Comparison of ENCODE assay signal across 10 mouse cellular contexts in the genomic region with DNA sequence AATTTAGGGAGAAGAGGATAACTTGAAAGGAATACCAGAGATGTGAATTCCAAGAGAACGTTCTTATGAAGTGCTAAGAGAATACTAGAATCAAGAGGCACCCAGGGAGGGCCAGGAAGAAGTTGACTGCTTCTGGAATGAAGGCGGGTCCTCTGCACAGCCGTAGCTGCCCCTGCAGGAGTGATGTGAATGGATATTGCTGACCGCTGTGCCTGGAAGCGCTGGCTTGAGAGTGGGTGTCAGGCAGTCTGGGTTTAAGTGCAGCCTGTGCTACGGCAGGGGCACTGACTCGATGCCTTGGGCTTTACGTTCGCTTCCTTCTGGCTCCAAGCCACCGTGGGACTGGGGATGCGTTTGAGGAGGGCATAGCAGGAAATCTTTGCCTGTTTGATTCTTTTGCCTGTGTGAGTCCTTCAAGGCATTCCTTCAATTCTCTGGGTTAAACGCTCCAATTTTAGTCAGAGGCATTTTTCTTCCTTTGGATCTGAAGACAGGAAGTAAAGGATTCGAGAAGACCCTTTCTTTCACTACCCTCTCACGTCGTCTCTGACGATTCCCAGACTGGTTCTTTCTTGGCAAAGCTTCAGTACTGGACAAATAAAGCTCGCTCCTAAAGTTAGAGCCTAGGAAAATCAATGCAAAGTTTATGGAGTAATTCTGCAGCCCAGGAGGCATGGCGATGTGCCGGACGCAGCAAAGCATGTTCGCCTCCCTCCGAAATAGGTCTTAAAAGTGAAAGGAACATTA.
DNase-seq lines count a peak whose midpoint lies in the region; ATAC-seq and TF ChIP-seq lines count a peak whose summit lies in the region.
"Had no signal": no experiment of that assay in that cellular context is flagged by ENCODE, and none has a peak within 500 bp of the region (broad histone marks: within the 10 kb centered on the region; RNA-seq: fewer than 3 reads in every experiment).

No protein-coding gene starts in this region.

- peak overlapping the region; percentile 16; the same call in 1 of the 2 replicates for H3K4me2 ChIP-seq in forebrain, embryonic 14.5 days (ENCODE audit: low read length)
- no peak overlapping the region for H3K4me2 ChIP-seq in forebrain, embryonic 13.5 days
- H3K4me2 ChIP-seq in neural tube, embryonic 11.5 days (ENCODE audit: low read depth) = no peak overlapping the region
- H3K4me2 ChIP-seq in limb, embryonic 11.5 days (ENCODE audit: low read depth, severe bottlenecking) = peak overlapping the region; percentile 24; the same call in 1 of the 2 replicates
- H3K4me2 ChIP-seq in stomach, postnatal 0 days (replicated peaks; ENCODE audit: low read depth) = peak overlapping the region; percentile 57
- H3K4me2 ChIP-seq: liver, embryonic 13.5 days had no signal

- TF ChIP-seq CTCF in stomach, postnatal 0 days (IDR thresholded peaks at IDR 0.05; ENCODE audit: low read depth) = no peak

- no peaks in the 10 kb centered on the region for H3K27me3 ChIP-seq in forebrain, embryonic 14.5 days (replicated peaks; ENCODE audit: control insufficient read depth, insufficient read depth, low read length)
- H3K27me3 ChIP-seq in forebrain, embryonic 13.5 days = no peaks in the 10 kb centered on the region
- H3K27me3 ChIP-seq in neural tube, embryonic 11.5 days (ENCODE audit: control insufficient read depth, insufficient read depth, low read length) = no peaks in the 10 kb centered on the region
- no peaks in the 10 kb centered on the region for H3K27me3 ChIP-seq in limb, embryonic 11.5 days (ENCODE audit: control insufficient read depth, insufficient read depth, low read length)
- no peaks in the 10 kb centered on the region for H3K27me3 ChIP-seq in stomach, postnatal 0 days (ENCODE audit: control insufficient read depth, insufficient read depth, low read length)
- H3K27me3 ChIP-seq: liver, embryonic 13.5 days had no signal

- 53% methylated on average over 22 of the region's 22 CpGs for WGBS in forebrain, embryonic 14.5 days
- 58% methylated on average over 22 of the region's 22 CpGs for WGBS in forebrain, embryonic 13.5 days
- 52% methylated on average over 22 of the region's 22 CpGs for WGBS in neural tube, embryonic 11.5 days
- 41% methylated on average over 22 of the region's 22 CpGs for whole genome bisulfite sequencing in limb, embryonic 11.5 days
- 27% methylated on average over 22 of the region's 22 CpGs for WGBS in stomach, postnatal 0 days

- no peak for TF ChIP-seq EP300 in stomach, postnatal 0 days (optimal IDR thresholded peaks at IDR 0.05)

- H3K9ac ChIP-seq in forebrain, embryonic 14.5 days (ENCODE audit: low read length) = peak overlapping the region; percentile 32; the same call in 1 of the 2 replicates
- no peak overlapping the region for H3K9ac ChIP-seq in forebrain, embryonic 13.5 days
- H3K9ac ChIP-seq in neural tube, embryonic 11.5 days (ENCODE audit: low read length) = peak overlapping the region; percentile 27; the same call in 1 of the 2 replicates
- H3K9ac ChIP-seq in limb, embryonic 11.5 days (ENCODE audit: low read length) = 0 out of 2 replicates have a peak overlapping the region, but pooled peaks have one; percentile 19
- H3K9ac ChIP-seq in stomach, postnatal 0 days (ENCODE audit: low read length) = peak overlapping the region; percentile 38
- H3K9ac ChIP-seq: liver, embryonic 13.5 days had no signal

- peak; percentile 19 for DNase-seq in forebrain, embryonic 14.5 days (ENCODE audit: low spot score)
- no peak for DNase-seq in neural tube, embryonic 11.5 days (ENCODE audit: low spot score)
- DNase-seq in neural tube, embryonic 10.5 days (ENCODE audit: extremely low spot score, low spot score) = no peak
- no peak for DNase-seq in limb, embryonic 11.5 days (ENCODE audit: low spot score)
- no peak for DNase-seq in stomach, postnatal 0 days (ENCODE audit: low spot score)
- DNase-seq in layer of hippocampus, adult 11-12 months (ENCODE audit: low spot score) = no peak
- no peak for DNase-seq in c-Kit-positive CD71-positive TER-119-positive erythroid progenitor cells, embryonic 14.5 days (ENCODE audit: low spot score)
- DNase-seq: adrenal gland, adult 8-10 months; liver, embryonic 13.5 days had no signal

- no peaks in the 10 kb centered on the region; the same call in 1 of the 2 replicates for H3K4me1 ChIP-seq in forebrain, embryonic 14.5 days (ENCODE audit: control insufficient read depth, insufficient read depth, low read length)
- H3K4me1 ChIP-seq in forebrain, embryonic 13.5 days = peaks cover 5% of the 10 kb centered on the region; the same call in 1 of the 2 replicates
- H3K4me1 ChIP-seq in neural tube, embryonic 11.5 days (ENCODE audit: control insufficient read depth, insufficient read depth, low read length) = 0 out of 2 replicates have a peak, but pooled peaks cover 3% of the 10 kb centered on the region
- H3K4me1 ChIP-seq in limb, embryonic 11.5 days (ENCODE audit: control insufficient read depth, insufficient read depth, low read length) = no peaks in the 10 kb centered on the region
- no peaks in the 10 kb centered on the region for H3K4me1 ChIP-seq in stomach, postnatal 0 days (replicated peaks; ENCODE audit: control insufficient read depth, insufficient read depth)
- H3K4me1 ChIP-seq: liver, embryonic 13.5 days had no signal

- H3K4me3 ChIP-seq in forebrain, embryonic 14.5 days (ENCODE audit: low read depth, low read length) = no peak overlapping the region
- H3K4me3 ChIP-seq in forebrain, embryonic 13.5 days = no peak overlapping the region
- H3K4me3 ChIP-seq in neural tube, embryonic 11.5 days (ENCODE audit: low read depth, low read length) = no peak overlapping the region
- H3K4me3 ChIP-seq in limb, embryonic 11.5 days (ENCODE audit: low read depth, low read length) = no peak overlapping the region
- peak overlapping the region; percentile 24 for H3K4me3 ChIP-seq in stomach, postnatal 0 days (ENCODE audit: low read depth, low read length)
- H3K4me3 ChIP-seq: liver, embryonic 13.5 days had no signal

- no peak for ATAC-seq in forebrain, embryonic 14.5 days
- no peak for ATAC-seq in forebrain, embryonic 13.5 days
- ATAC-seq in neural tube, embryonic 11.5 days (ENCODE audit: insufficient read depth, low FRiP score, low TSS enrichment) = no peak
- no peak for ATAC-seq in limb, embryonic 11.5 days (ENCODE audit: insufficient number of reproducible peaks, low FRiP score, low TSS enrichment, low read depth)
- no peak for ATAC-seq in stomach, postnatal 0 days (ENCODE audit: low FRiP score, low TSS enrichment)

- H3K27ac ChIP-seq in forebrain, embryonic 14.5 days (ENCODE audit: low read depth, low read length) = no peak overlapping the region
- H3K27ac ChIP-seq in forebrain, embryonic 13.5 days = no peak overlapping the region
- no peak overlapping the region for H3K27ac ChIP-seq in neural tube, embryonic 11.5 days (ENCODE audit: low read depth, low read length)
- no peak overlapping the region for H3K27ac ChIP-seq in limb, embryonic 11.5 days (replicated peaks; ENCODE audit: low read depth, low read length)
- no peak overlapping the region for H3K27ac ChIP-seq in stomach, postnatal 0 days (replicated peaks)
- H3K27ac ChIP-seq: liver, embryonic 13.5 days had no signal

- H3K9me3 ChIP-seq in forebrain, embryonic 14.5 days (replicated peaks; ENCODE audit: control insufficient read depth, low read length) = no peaks in the 10 kb centered on the region
- H3K9me3 ChIP-seq in forebrain, embryonic 13.5 days (replicated peaks) = no peaks in the 10 kb centered on the region
- H3K9me3 ChIP-seq in neural tube, embryonic 11.5 days (ENCODE audit: control insufficient read depth, low read length) = no peaks in the 10 kb centered on the region
- no peaks in the 10 kb centered on the region for H3K9me3 ChIP-seq in limb, embryonic 11.5 days (ENCODE audit: control insufficient read depth, low read length)
- H3K9me3 ChIP-seq in stomach, postnatal 0 days (ENCODE audit: control insufficient read depth, low read length) = no peaks in the 10 kb centered on the region
- H3K9me3 ChIP-seq: liver, embryonic 13.5 days had no signal

- no peaks in the 10 kb centered on the region for H3K36me3 ChIP-seq in forebrain, embryonic 14.5 days (ENCODE audit: control insufficient read depth, insufficient read depth, low read length)
- H3K36me3 ChIP-seq in forebrain, embryonic 13.5 days (ENCODE audit: poor library complexity, severe bottlenecking) = no peaks in the 10 kb centered on the region
- H3K36me3 ChIP-seq in neural tube, embryonic 11.5 days (ENCODE audit: control insufficient read depth, insufficient read depth, low read length) = no peaks in the 10 kb centered on the region
- no peaks in the 10 kb centered on the region for H3K36me3 ChIP-seq in limb, embryonic 11.5 days (ENCODE audit: control insufficient read depth, insufficient read depth, low read length)
- no peaks in the 10 kb centered on the region for H3K36me3 ChIP-seq in stomach, postnatal 0 days (ENCODE audit: control insufficient read depth, insufficient read depth, low read length)
- H3K36me3 ChIP-seq: liver, embryonic 13.5 days had no signal

Comparison
In these comparisons a context has a peak if more than half of its experiments do, and no peak if none do; other contexts are left out.
1. H3K4me2 ChIP-seq: peak in forebrain, embryonic 14.5 days (single experiment), limb, embryonic 11.5 days (single experiment) and stomach, postnatal 0 days (single experiment); none in forebrain, embryonic 13.5 days (single experiment) and neural tube, embryonic 11.5 days (single experiment).